Mouse (Mus musculus) layer of hippocampus, postnatal 10 days (tissue): ENCODE results near the gene Gm28043. TPM values are rescaled to one million over a fixed set of nuclear protein-coding genes. Genes with fewer than 3 reads are reported as not detected.
A peak's percentile ranks its signal among the peaks of the same experiment; 100 is the strongest.

Experiments used
- DNase-seq, 2 experiments: peaks; one replicate each; pipeline ENCODE4 v3.0.0; 2021; ENCODE audit warnings: low spot score in 2 of 2
- microRNA-seq, 2 experiments: library from miRNA; unstranded; fragments of <30 nt; microRNA quantifications; one replicate each; pipeline ENCODE4 v1.2.0; 2021
- total RNA-seq, 2 experiments: library from RNA; stranded (reverse); gene quantifications; 2 replicates each; pipeline ENCODE4 v1.2.3; 2021

The Gm28043 gene
- total RNA-seq, 2 experiments from 2014 or later = 3.1 to 6.1 TPM

DNA sequence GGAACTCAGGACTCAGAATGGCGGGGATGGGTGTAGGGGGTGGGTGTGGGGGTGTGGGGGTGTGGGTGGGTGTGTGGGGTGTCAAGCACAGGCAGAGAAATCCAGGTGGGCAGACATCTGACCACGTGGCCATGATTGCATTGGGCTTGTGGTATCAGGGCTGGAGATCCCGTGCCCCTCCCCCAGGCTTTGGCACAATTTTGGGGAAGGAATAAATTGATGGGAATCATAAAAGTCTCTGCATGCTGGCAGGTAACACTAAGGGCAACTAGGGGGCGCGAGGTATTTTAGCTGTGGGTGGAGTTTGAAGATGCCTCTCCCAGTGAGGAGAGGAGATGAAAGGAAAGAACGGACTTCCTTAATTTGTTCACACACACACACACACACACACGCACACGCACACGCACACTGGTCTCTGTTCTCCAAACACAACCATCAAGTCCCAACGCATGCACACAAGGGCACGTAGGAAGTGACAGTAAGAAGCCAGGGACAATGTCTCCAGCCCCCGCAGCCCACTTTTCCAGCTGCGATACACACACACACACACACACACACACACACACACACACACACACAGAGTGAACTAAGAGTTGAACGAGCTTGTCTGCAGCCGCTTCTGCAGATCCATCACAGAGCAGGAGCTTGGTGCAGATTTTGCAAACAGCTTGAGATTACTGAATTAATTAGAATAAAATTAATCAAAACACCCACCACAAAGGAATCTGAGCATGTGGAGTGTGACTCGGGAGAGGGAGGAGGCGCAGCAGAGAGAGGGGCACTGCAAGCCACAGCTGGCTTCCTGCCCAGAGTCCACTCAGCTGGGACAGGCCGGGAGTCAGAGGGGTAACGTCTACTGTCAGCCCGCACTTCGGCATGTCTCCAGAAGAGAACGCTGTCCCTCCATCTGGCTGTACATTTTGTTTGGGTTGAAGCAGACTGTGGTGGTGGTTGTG lies 123.5 kb downstream of the Gm28043 start:
- peak; percentile 65 to 74 for DNase-seq

DNA sequence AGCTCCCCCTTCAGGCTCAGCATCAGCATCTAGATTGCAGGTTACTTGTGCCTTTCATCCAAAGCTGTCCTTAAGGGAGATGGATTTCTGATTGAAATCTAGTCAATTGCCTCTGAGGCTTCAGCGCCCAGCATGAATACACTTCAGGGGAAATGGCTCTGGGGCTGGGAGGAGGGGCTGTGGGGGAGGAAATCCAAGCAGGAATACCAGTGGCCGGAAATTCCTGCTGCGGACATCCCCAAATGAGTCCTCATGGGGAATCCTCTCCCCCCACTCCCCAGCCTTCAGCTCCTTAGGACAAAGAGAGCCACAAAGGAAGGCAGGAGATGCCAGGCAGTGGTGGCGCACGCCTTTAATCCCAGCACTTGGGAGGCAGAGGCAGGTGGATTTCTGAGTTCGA lies 132.8 kb downstream of the Gm28043 start:
- DNase-seq = no peak

Small RNA genes within 50 kb of the gene (microRNA-seq; reads per million reads assigned to microRNA genes)
- 0 reads per million in 2 experiments for gene Mir7667

Other genes starting within 250 kb of the Gm28043 start
- 1 to 10 TPM; 3.5 to 4.0 TPM for gene Pim1, start 124.1 kb upstream of the Gm28043 start, total RNA-seq
- gene Gm17657, start 65.2 kb upstream of the Gm28043 start, total RNA-seq = not detected
- 10 to 100 TPM; 40.1 to 46.0 TPM for gene Tbc1d22b, start 65.1 kb upstream of the Gm28043 start, total RNA-seq
- not detected for gene Tmem217, start 62.5 kb upstream of the Gm28043 start, total RNA-seq
- gene Rnf8, start 86 bp upstream of the Gm28043 start, total RNA-seq = 10 to 100 TPM; 46.1 to 49.9 TPM
- 10 to 100 TPM; 86.9 to 93.1 TPM for gene Cmtr1, start 45.7 kb downstream of the Gm28043 start, total RNA-seq
- gene Ccdc167, start 102.2 kb downstream of the Gm28043 start, total RNA-seq = 10 to 100 TPM; 15.3 to 20.1 TPM